Mouse (Mus musculus): ENCODE data around the gene Ophn1. TPM values are rescaled to one million over a fixed set of nuclear protein-coding genes. Genes with fewer than 3 reads are reported as not detected.

Gene Ophn1
- polyA plus RNA-seq, 1 experiment: 42.4 TPM

- Histone ChIP-seq H3K4me3 (ENCODE audit: insufficient read depth, low read length) (no peak overlapping the region), H3K4me1 (ENCODE audit: control insufficient read depth, insufficient read depth, low read length) (no peaks in the 10 kb centered on the region), H3K27ac (ENCODE audit: insufficient read depth, low read depth, low read length) (no peak overlapping the region)
- no peak for TF ChIP-seq CTCF (IDR thresholded peaks at IDR 0.05; ENCODE audit: low read depth, low read length)
- no peak for TF ChIP-seq POLR2A (IDR thresholded peaks at IDR 0.05; ENCODE audit: borderline replicate concordance, low read depth, low read length)
These were observed 183.1 kb downstream of the Ophn1 start for GRCm38 (mm10) chrX:98707766-98708165.

GRCm38 (mm10) chrX:98701635-98702034, 189.2 kb downstream of the Ophn1 start:
- H3K27ac ChIP-seq (ENCODE audit: insufficient read depth, low read depth, low read length): no peak overlapping the region
- no peaks in the 10 kb centered on the region for H3K4me1 ChIP-seq (ENCODE audit: control insufficient read depth, insufficient read depth, low read length)
- H3K4me3 ChIP-seq (ENCODE audit: insufficient read depth, low read length): no peak overlapping the region
- peak; percentile 60 for TF ChIP-seq CTCF (IDR thresholded peaks at IDR 0.05; ENCODE audit: low read depth, low read length)
- no peak for TF ChIP-seq POLR2A (IDR thresholded peaks at IDR 0.05; ENCODE audit: borderline replicate concordance, low read depth, low read length)

GRCm38 (mm10) chrX:98682603-98683002, 208.2 kb downstream of the Ophn1 start:
- Histone ChIP-seq H3K4me1 (ENCODE audit: control insufficient read depth, insufficient read depth, low read length) (no peaks in the 10 kb centered on the region), H3K4me3 (ENCODE audit: insufficient read depth, low read length) (no peak overlapping the region), H3K27ac (ENCODE audit: insufficient read depth, low read depth, low read length) (no peak overlapping the region)
- TF ChIP-seq POLR2A (IDR thresholded peaks at IDR 0.05; ENCODE audit: borderline replicate concordance, low read depth, low read length) (no peak), CTCF (IDR thresholded peaks at IDR 0.05; ENCODE audit: low read depth, low read length) (no peak)

- Histone ChIP-seq H3K4me1 (ENCODE audit: control insufficient read depth, insufficient read depth, low read length) (no peaks in the 10 kb centered on the region), H3K4me3 (ENCODE audit: insufficient read depth, low read length) (no peak overlapping the region), H3K27ac (ENCODE audit: insufficient read depth, low read depth, low read length) (no peak overlapping the region)
- TF ChIP-seq CTCF (IDR thresholded peaks at IDR 0.05; ENCODE audit: low read depth, low read length): no peak
- TF ChIP-seq POLR2A (IDR thresholded peaks at IDR 0.05; ENCODE audit: borderline replicate concordance, low read depth, low read length): no peak
These were observed 209.5 kb downstream of the Ophn1 start for GRCm38 (mm10) chrX:98681281-98681680.

- H3K4me1 ChIP-seq (ENCODE audit: control insufficient read depth, insufficient read depth, low read length): no peaks in the 10 kb centered on the region
- TF ChIP-seq CTCF (IDR thresholded peaks at IDR 0.05; ENCODE audit: low read depth, low read length) (no peak), POLR2A (IDR thresholded peaks at IDR 0.05; ENCODE audit: borderline replicate concordance, low read depth, low read length) (no peak)
- H3K4me3 ChIP-seq (ENCODE audit: insufficient read depth, low read length): no peak overlapping the region
- no peak overlapping the region for H3K27ac ChIP-seq (ENCODE audit: insufficient read depth, low read depth, low read length)
These were observed 219.8 kb downstream of the Ophn1 start for GRCm38 (mm10) chrX:98670988-98671387.

- H3K27ac ChIP-seq (ENCODE audit: insufficient read depth, low read depth, low read length): no peak overlapping the region
- TF ChIP-seq CTCF (IDR thresholded peaks at IDR 0.05; ENCODE audit: low read depth, low read length) (no peak), POLR2A (IDR thresholded peaks at IDR 0.05; ENCODE audit: borderline replicate concordance, low read depth, low read length) (no peak)
- no peaks in the 10 kb centered on the region for H3K4me1 ChIP-seq (ENCODE audit: control insufficient read depth, insufficient read depth, low read length)
- H3K4me3 ChIP-seq (ENCODE audit: insufficient read depth, low read length): no peak overlapping the region
These were observed 239.4 kb downstream of the Ophn1 start for GRCm38 (mm10) chrX:98651431-98651830.

- H3K4me3 ChIP-seq (ENCODE audit: insufficient read depth, low read length): no peak overlapping the region
- H3K4me1 ChIP-seq (ENCODE audit: control insufficient read depth, insufficient read depth, low read length): no peaks in the 10 kb centered on the region
- no peak for TF ChIP-seq POLR2A (IDR thresholded peaks at IDR 0.05; ENCODE audit: borderline replicate concordance, low read depth, low read length)
- no peak for TF ChIP-seq CTCF (IDR thresholded peaks at IDR 0.05; ENCODE audit: low read depth, low read length)
- H3K27ac ChIP-seq (ENCODE audit: insufficient read depth, low read depth, low read length): no peak overlapping the region
These were observed 262.0 kb downstream of the Ophn1 start for GRCm38 (mm10) chrX:98628666-98629404.

GRCm38 (mm10) chrX:98618865-98619264, 272.0 kb downstream of the Ophn1 start:
- TF ChIP-seq CTCF (IDR thresholded peaks at IDR 0.05; ENCODE audit: low read depth, low read length) (no peak), POLR2A (IDR thresholded peaks at IDR 0.05; ENCODE audit: borderline replicate concordance, low read depth, low read length) (no peak)
- no peaks in the 10 kb centered on the region for H3K4me1 ChIP-seq (ENCODE audit: control insufficient read depth, insufficient read depth, low read length)
- no peak overlapping the region for H3K27ac ChIP-seq (ENCODE audit: insufficient read depth, low read depth, low read length)
- H3K4me3 ChIP-seq (ENCODE audit: insufficient read depth, low read length): no peak overlapping the region

- H3K4me1 ChIP-seq (ENCODE audit: control insufficient read depth, insufficient read depth, low read length): no peaks in the 10 kb centered on the region
- no peak overlapping the region for H3K4me3 ChIP-seq (ENCODE audit: insufficient read depth, low read length)
- H3K27ac ChIP-seq (ENCODE audit: insufficient read depth, low read depth, low read length): no peak overlapping the region
- TF ChIP-seq POLR2A (IDR thresholded peaks at IDR 0.05; ENCODE audit: borderline replicate concordance, low read depth, low read length) (no peak), CTCF (IDR thresholded peaks at IDR 0.05; ENCODE audit: low read depth, low read length) (no peak)
These were observed 273.4 kb downstream of the Ophn1 start for GRCm38 (mm10) chrX:98617426-98617825.

- no peaks in the 10 kb centered on the region for H3K4me1 ChIP-seq (ENCODE audit: control insufficient read depth, insufficient read depth, low read length)
- no peak overlapping the region for H3K4me3 ChIP-seq (ENCODE audit: insufficient read depth, low read length)
- no peak overlapping the region for H3K27ac ChIP-seq (ENCODE audit: insufficient read depth, low read depth, low read length)
- no peak for TF ChIP-seq POLR2A (IDR thresholded peaks at IDR 0.05; ENCODE audit: borderline replicate concordance, low read depth, low read length)
- no peak for TF ChIP-seq CTCF (IDR thresholded peaks at IDR 0.05; ENCODE audit: low read depth, low read length)
These were observed 316.6 kb downstream of the Ophn1 start for GRCm38 (mm10) chrX:98574201-98574600.
